Comparison of ENCODE assay signal across 8 mouse cellular contexts in the genomic region with DNA sequence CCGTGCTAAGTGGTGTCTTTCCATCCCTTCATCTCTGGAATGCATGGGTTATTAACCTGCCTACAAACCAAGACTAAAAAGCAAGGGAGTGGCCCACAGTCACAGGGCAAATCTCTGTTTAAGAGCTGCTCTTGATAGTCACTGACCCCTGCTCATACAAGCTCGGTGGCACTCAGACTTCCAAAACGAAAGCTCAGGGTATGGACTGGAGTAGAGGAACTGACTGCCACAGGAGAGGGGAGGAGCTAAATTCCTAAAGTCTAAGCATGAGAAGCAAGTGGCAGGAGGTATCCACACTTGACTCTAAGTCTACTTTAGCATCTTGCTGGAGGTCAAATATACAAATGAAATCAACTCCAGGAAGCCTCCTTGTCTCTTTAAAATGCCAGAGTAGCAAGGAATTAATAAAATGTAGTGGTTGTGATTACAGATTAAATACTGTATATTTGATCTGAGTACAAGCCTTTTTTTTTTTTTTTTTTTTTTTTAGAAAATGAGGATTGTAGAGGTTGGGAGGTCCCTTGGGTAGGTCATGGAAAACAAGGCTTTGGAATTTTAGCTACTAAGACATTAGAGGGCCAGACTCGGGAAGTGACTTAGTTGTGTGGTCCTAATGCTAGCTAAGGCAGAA. TPM values are rescaled to one million over a fixed set of nuclear protein-coding genes. Genes with fewer than 3 reads are reported as not detected.
A peak's percentile ranks its signal among the peaks of the same experiment; 100 is the strongest.
DNase-seq lines count a peak whose midpoint lies in the region; ATAC-seq and TF ChIP-seq lines count a peak whose summit lies in the region.

No protein-coding gene starts in this region.

- ATAC-seq in common myeloid progenitor, adult 5-6 weeks (replicated peaks; ENCODE audit: low read depth, poor library complexity, severe bottlenecking) = peak; percentile 45
- no peak for ATAC-seq in midbrain, postnatal 0 days (ENCODE audit: low FRiP score)

- H3K27me3 ChIP-seq in midbrain, postnatal 0 days (ENCODE audit: insufficient read depth, low read length) = no peaks in the 10 kb centered on the region

- peak overlapping the region; percentile 59 for H3K4me3 ChIP-seq in layer of hippocampus, adult 2 months
- no peak overlapping the region for H3K4me3 ChIP-seq in midbrain, postnatal 0 days (ENCODE audit: low read depth, low read length)

- 65% methylated on average over 4 of the region's 4 CpGs for WGBS in midbrain, postnatal 0 days

- DNase-seq in layer of hippocampus, adult 2 months (ENCODE audit: low spot score in 2 of 2) = no peak
- DNase-seq in layer of hippocampus, adult 18-20 months (ENCODE audit: low spot score in 2 of 2) = no peak
- peak; percentile 40 for DNase-seq in induced T-regulatory cell, adult 2 months (ENCODE audit: low read depth)
- no peak for DNase-seq in midbrain, postnatal 0 days (ENCODE audit: low spot score)
- DNase-seq in spleen, postnatal 36 days (ENCODE audit: low spot score in 2 of 2) = no peak
- DNase-seq in thymus, postnatal 36 days = no peak
- no peak for DNase-seq in retina, embryonic 14.5 days (ENCODE audit: low spot score)

- no peak for TF ChIP-seq CTCF in layer of hippocampus, adult 2 months (conservative IDR thresholded peaks at IDR 0.05)
- TF ChIP-seq CTCF in midbrain, postnatal 0 days (IDR thresholded peaks at IDR 0.05) = no peak

- no peak overlapping the region for H3K9ac ChIP-seq in midbrain, postnatal 0 days (replicated peaks; ENCODE audit: low read length, poor library complexity, severe bottlenecking)

- H3K9me3 ChIP-seq in midbrain, postnatal 0 days (ENCODE audit: low read length) = no peaks in the 10 kb centered on the region

- no peaks in the 10 kb centered on the region for H3K4me1 ChIP-seq in midbrain, postnatal 0 days (ENCODE audit: insufficient read depth, low read length)

- no peak overlapping the region for H3K27ac ChIP-seq in layer of hippocampus, adult 2 months
- no peak overlapping the region for H3K27ac ChIP-seq in midbrain, postnatal 0 days (ENCODE audit: low read depth, low read length)

- H3K36me3 ChIP-seq in midbrain, postnatal 0 days (ENCODE audit: insufficient read depth, low read length) = no peaks in the 10 kb centered on the region

- H3K4me2 ChIP-seq in midbrain, postnatal 0 days (ENCODE audit: low read depth, low read length, poor library complexity, severe bottlenecking) = peak overlapping the region; percentile 55

RNA-seq across cellular contexts. Expression of gene Cd80, which starts 20.4 kb away (rescaled TPM):
- under 1 TPM; 0.15 to 0.69 TPM for total RNA-seq in layer of hippocampus, adult 2 months (2021)
- total RNA-seq in layer of hippocampus, adult 18-20 months (2021) = under 1 TPM; 0.46 to 0.50 TPM
- total RNA-seq in common myeloid progenitor, adult 5-6 weeks (2017) = 0.27 TPM in 1 of 2 replicates, not detected in the other
- total RNA-seq in midbrain, postnatal 0 days (2014; rRNA removed) = 0.33 TPM in 1 of 2 replicates, not detected in the other
- 0.33 and 0.39 TPM in 2 replicates for polyA plus RNA-seq in midbrain, postnatal 0 days (2015; fragmentation: Nextera tagmentation; extraction: Ambion mirVana)

RNA-seq across cellular contexts. Expression of gene Adprh, which starts 23.3 kb away (rescaled TPM):
- 10 to 100 TPM; 55.4 to 55.5 TPM for total RNA-seq in layer of hippocampus, adult 2 months (2021)
- 10 to 100 TPM; 57.1 to 57.6 TPM for total RNA-seq in layer of hippocampus, adult 18-20 months (2021)
- 13.7 and 17.3 TPM in 2 replicates for total RNA-seq in common myeloid progenitor, adult 5-6 weeks (2017)
- total RNA-seq in midbrain, postnatal 0 days (2014; rRNA removed) = 50.4 and 54.8 TPM in 2 replicates
- polyA plus RNA-seq in midbrain, postnatal 0 days (2015; fragmentation: Nextera tagmentation; extraction: Ambion mirVana) = 147 and 148 TPM in 2 replicates

RNA-seq across cellular contexts. Expression of gene Pla1a, which starts 42.9 kb away (rescaled TPM):
- under 1 TPM; 0.76 to 0.97 TPM for total RNA-seq in layer of hippocampus, adult 2 months (2021)
- 1 to 10 TPM in 1 of 2 experiments, under 1 TPM in 1; 0.61 to 1.1 TPM for total RNA-seq in layer of hippocampus, adult 18-20 months (2021)
- not detected in 2 replicates for total RNA-seq in common myeloid progenitor, adult 5-6 weeks (2017)
- 1.4 and 1.5 TPM in 2 replicates for total RNA-seq in midbrain, postnatal 0 days (2014; rRNA removed)
- 0.97 and 1.6 TPM in 2 replicates for polyA plus RNA-seq in midbrain, postnatal 0 days (2015; fragmentation: Nextera tagmentation; extraction: Ambion mirVana)

RNA-seq across cellular contexts. Expression of gene Timmdc1, which starts 46.7 kb away (rescaled TPM):
- 10 to 100 TPM; 28.4 to 30.9 TPM for total RNA-seq in layer of hippocampus, adult 2 months (2021)
- total RNA-seq in layer of hippocampus, adult 18-20 months (2021) = 10 to 100 TPM; 29.1 to 29.5 TPM
- total RNA-seq in common myeloid progenitor, adult 5-6 weeks (2017) = 42.0 and 63.9 TPM in 2 replicates
- 29.4 and 33.1 TPM in 2 replicates for total RNA-seq in midbrain, postnatal 0 days (2014; rRNA removed)
- polyA plus RNA-seq in midbrain, postnatal 0 days (2015; fragmentation: Nextera tagmentation; extraction: Ambion mirVana) = 25.8 and 26.3 TPM in 2 replicates
